Mouse (Mus musculus): ENCODE measurements around the gene Hoxc6.

Hoxc6 gene

GRCm38 (mm10) chr15:103014166-103015008 is 16.3 kb downstream of the Hoxc6 start:
- DNase-seq (ENCODE audit: low spot score) = peak; percentile 38

- DNase-seq (ENCODE audit: low spot score) = no peak
These were observed 16.9 kb downstream of the Hoxc6 start for GRCm38 (mm10) chr15:103015009-103015399.

- DNase-seq (ENCODE audit: low spot score) = no peak
These were observed 17.5 kb downstream of the Hoxc6 start for GRCm38 (mm10) chr15:103015406-103016166.

- no peak for DNase-seq (ENCODE audit: low spot score)
These were observed 20.6 kb downstream of the Hoxc6 start, which contains the start of gene Hoxc4 for GRCm38 (mm10) chr15:103018636-103019035. Gene Hoxc4 (plus strand): TSS chr15:103018934.

GRCm38 (mm10) chr15:103020899-103021418 is 22.9 kb downstream of the Hoxc6 start:
- DNase-seq (ENCODE audit: low spot score) = no peak

GRCm38 (mm10) chr15:103021544-103021943 is 23.5 kb downstream of the Hoxc6 start:
- no peak for DNase-seq (ENCODE audit: low spot score)

- no peak for DNase-seq (ENCODE audit: low spot score)
These were observed 26.1 kb downstream of the Hoxc6 start for GRCm38 (mm10) chr15:103024131-103024530.

- DNase-seq (ENCODE audit: low spot score) = no peak
These were observed 29.5 kb downstream of the Hoxc6 start for GRCm38 (mm10) chr15:103027266-103028235.

- DNase-seq (ENCODE audit: low spot score) = no peak
These were observed 31.0 kb downstream of the Hoxc6 start for GRCm38 (mm10) chr15:103028916-103029512.

GRCm38 (mm10) chr15:103030142-103030541 is 32.1 kb downstream of the Hoxc6 start:
- no peak for DNase-seq (ENCODE audit: low spot score)

GRCm38 (mm10) chr15:103032167-103032566 is 34.1 kb downstream of the Hoxc6 start:
- no peak for DNase-seq (ENCODE audit: low spot score)

GRCm38 (mm10) chr15:103032646-103033575 is 34.9 kb downstream of the Hoxc6 start:
- no peak for DNase-seq (ENCODE audit: low spot score)

- DNase-seq (ENCODE audit: low spot score) = no peak
These were observed 36.2 kb downstream of the Hoxc6 start for GRCm38 (mm10) chr15:103034043-103034806.

- DNase-seq (ENCODE audit: low spot score) = no peak
These were observed 36.9 kb downstream of the Hoxc6 start for GRCm38 (mm10) chr15:103034807-103035547.

- DNase-seq (ENCODE audit: low spot score) = no peak
These were observed 37.5 kb downstream of the Hoxc6 start for GRCm38 (mm10) chr15:103035548-103035881.

- DNase-seq (ENCODE audit: low spot score) = no peak
These were observed 39.5 kb downstream of the Hoxc6 start for GRCm38 (mm10) chr15:103037579-103037978.

GRCm38 (mm10) chr15:103038701-103039480 is 40.8 kb downstream of the Hoxc6 start:
- DNase-seq (ENCODE audit: low spot score) = no peak

- DNase-seq (ENCODE audit: low spot score) = no peak
These were observed 41.6 kb downstream of the Hoxc6 start for GRCm38 (mm10) chr15:103039609-103040008.

Measured in urinary bladder, postnatal 14 days (tissue).